Mouse (Mus musculus): ENCODE data around the gene Igfbp5. TPM values are rescaled to one million over a fixed set of nuclear protein-coding genes. Genes with fewer than 3 reads are reported as not detected.

Gene Igfbp5
- polyA plus RNA-seq, 1 experiment from 2014 or later, result 85.0 TPM

GRCm38 (mm10) chr1:72864272-72864671 lies 10.4 kb downstream of the Igfbp5 start:
- ATAC-seq (ENCODE audit: low read depth), result no peak
- Histone ChIP-seq H3K36me3 (ENCODE audit: control insufficient read depth, insufficient read depth, low read length) (no peaks in the 10 kb centered on the region), H3K9ac (replicated peaks; ENCODE audit: low read depth, low read length) (no peak overlapping the region), H3K27ac (ENCODE audit: low read depth, low read length) (no peak overlapping the region), H3K4me1 (ENCODE audit: control insufficient read depth, insufficient read depth, low read length) (0 out of 2 replicates have a peak, but pooled peaks cover 6% of the 10 kb centered on the region), H3K4me2 (ENCODE audit: low read depth, low read length) (no peak overlapping the region), H3K4me3 (ENCODE audit: low read depth, low read length) (no peak overlapping the region), H3K27me3 (ENCODE audit: control insufficient read depth, insufficient read depth, low read length) (no peaks in the 10 kb centered on the region), H3K9me3 (ENCODE audit: control insufficient read depth, low read length) (no peaks in the 10 kb centered on the region)
- 72% methylated on average over 3 of the region's 3 CpGs for WGBS

GRCm38 (mm10) chr1:72863692-72864091 lies 11.0 kb downstream of the Igfbp5 start:
- 91% methylated on average over 8 of the region's 8 CpGs for WGBS
- Histone ChIP-seq H3K27ac (ENCODE audit: low read depth, low read length) (no peak overlapping the region), H3K27me3 (ENCODE audit: control insufficient read depth, insufficient read depth, low read length) (no peaks in the 10 kb centered on the region), H3K36me3 (ENCODE audit: control insufficient read depth, insufficient read depth, low read length) (no peaks in the 10 kb centered on the region), H3K4me2 (ENCODE audit: low read depth, low read length) (no peak overlapping the region), H3K4me1 (ENCODE audit: control insufficient read depth, insufficient read depth, low read length) (peaks cover 11% of the 10 kb centered on the region; the same call in 1 of the 2 replicates), H3K9me3 (ENCODE audit: control insufficient read depth, low read length) (no peaks in the 10 kb centered on the region), H3K9ac (replicated peaks; ENCODE audit: low read depth, low read length) (no peak overlapping the region), H3K4me3 (ENCODE audit: low read depth, low read length) (no peak overlapping the region)
- no peak for ATAC-seq (ENCODE audit: low read depth)

DNA sequence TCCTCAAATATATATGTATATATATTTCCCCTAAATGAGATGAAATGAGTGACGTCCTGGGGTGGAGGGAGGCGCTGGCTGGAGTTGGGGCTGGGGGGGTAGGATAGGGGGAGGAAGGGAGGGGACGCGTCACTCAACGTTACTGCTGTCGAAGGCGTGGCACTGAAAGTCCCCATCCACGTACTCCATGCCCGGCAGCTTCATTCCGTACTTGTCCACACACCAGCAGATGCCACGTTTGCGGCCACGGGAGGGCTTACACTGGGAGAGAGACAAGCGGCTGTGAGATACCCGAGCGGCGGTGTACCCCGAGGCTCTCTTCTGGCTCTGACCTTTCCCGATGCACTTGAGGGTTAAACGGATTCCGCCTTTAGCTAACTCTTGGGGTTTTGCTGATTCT lies 12.4 kb downstream of the Igfbp5 start:
- Histone ChIP-seq H3K27me3 (ENCODE audit: control insufficient read depth, insufficient read depth, low read length) (no peaks in the 10 kb centered on the region), H3K4me2 (ENCODE audit: low read depth, low read length) (no peak overlapping the region), H3K36me3 (ENCODE audit: control insufficient read depth, insufficient read depth, low read length) (no peaks in the 10 kb centered on the region), H3K9me3 (ENCODE audit: control insufficient read depth, low read length) (no peaks in the 10 kb centered on the region), H3K4me1 (ENCODE audit: control insufficient read depth, insufficient read depth, low read length) (peaks cover 7% of the 10 kb centered on the region; the same call in 1 of the 2 replicates), H3K9ac (replicated peaks; ENCODE audit: low read depth, low read length) (no peak overlapping the region), H3K4me3 (ENCODE audit: low read depth, low read length) (no peak overlapping the region), H3K27ac (ENCODE audit: low read depth, low read length) (no peak overlapping the region)
- ATAC-seq (ENCODE audit: low read depth), result no peak
- 93% methylated on average over 21 of the region's 21 CpGs for WGBS

GRCm38 (mm10) chr1:72861702-72862101 lies 13.0 kb downstream of the Igfbp5 start:
- no peak overlapping the region for H3K4me3 ChIP-seq (ENCODE audit: low read depth, low read length)
- no peaks in the 10 kb centered on the region for H3K27me3 ChIP-seq (ENCODE audit: control insufficient read depth, insufficient read depth, low read length)
- no peak overlapping the region for H3K4me2 ChIP-seq (ENCODE audit: low read depth, low read length)
- H3K4me1 ChIP-seq (ENCODE audit: control insufficient read depth, insufficient read depth, low read length), result peaks cover 6% of the 10 kb centered on the region; the same call in 1 of the 2 replicates
- H3K9ac ChIP-seq (replicated peaks; ENCODE audit: low read depth, low read length), result no peak overlapping the region
- H3K9me3 ChIP-seq (ENCODE audit: control insufficient read depth, low read length), result no peaks in the 10 kb centered on the region
- H3K27ac ChIP-seq (ENCODE audit: low read depth, low read length), result no peak overlapping the region
- no peak for ATAC-seq (ENCODE audit: low read depth)
- WGBS, result 72% methylated on average over 2 of the region's 2 CpGs
- H3K36me3 ChIP-seq (ENCODE audit: control insufficient read depth, insufficient read depth, low read length), result no peaks in the 10 kb centered on the region

DNA sequence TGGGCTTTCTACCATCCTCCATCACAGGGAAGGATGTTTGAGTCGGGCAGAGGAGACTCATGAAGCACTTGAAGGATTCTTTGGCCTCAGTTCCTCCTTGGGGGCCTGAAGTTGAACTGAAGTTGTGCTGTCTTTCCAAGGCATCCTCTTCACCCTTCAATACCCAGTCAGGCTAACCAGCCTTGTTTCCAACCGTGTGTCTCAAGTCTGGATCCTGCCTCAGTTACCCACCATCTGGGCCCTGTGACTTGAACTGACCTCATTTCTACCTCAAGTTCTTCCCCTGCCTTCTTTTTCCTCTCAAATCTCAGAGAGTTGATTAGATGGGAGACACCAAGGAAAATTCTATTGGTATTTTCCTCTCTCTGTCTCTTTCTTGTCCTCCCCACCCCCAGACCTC lies 14.2 kb downstream of the Igfbp5 start:
- 92% methylated on average over 2 of the region's 2 CpGs for WGBS
- Histone ChIP-seq H3K27me3 (ENCODE audit: control insufficient read depth, insufficient read depth, low read length) (no peaks in the 10 kb centered on the region), H3K36me3 (ENCODE audit: control insufficient read depth, insufficient read depth, low read length) (no peaks in the 10 kb centered on the region), H3K9ac (replicated peaks; ENCODE audit: low read depth, low read length) (no peak overlapping the region), H3K9me3 (ENCODE audit: control insufficient read depth, low read length) (no peaks in the 10 kb centered on the region), H3K27ac (ENCODE audit: low read depth, low read length) (no peak overlapping the region), H3K4me1 (ENCODE audit: control insufficient read depth, insufficient read depth, low read length) (peaks cover 6% of the 10 kb centered on the region; the same call in 1 of the 2 replicates), H3K4me3 (ENCODE audit: low read depth, low read length) (no peak overlapping the region), H3K4me2 (ENCODE audit: low read depth, low read length) (no peak overlapping the region)
- no peak for ATAC-seq (ENCODE audit: low read depth)

GRCm38 (mm10) chr1:72859963-72860362 lies 14.7 kb downstream of the Igfbp5 start:
- Histone ChIP-seq H3K27ac (ENCODE audit: low read depth, low read length) (no peak overlapping the region), H3K4me2 (ENCODE audit: low read depth, low read length) (no peak overlapping the region), H3K9ac (replicated peaks; ENCODE audit: low read depth, low read length) (no peak overlapping the region), H3K4me1 (ENCODE audit: control insufficient read depth, insufficient read depth, low read length) (peaks cover 6% of the 10 kb centered on the region; the same call in 1 of the 2 replicates), H3K4me3 (ENCODE audit: low read depth, low read length) (no peak overlapping the region), H3K36me3 (ENCODE audit: control insufficient read depth, insufficient read depth, low read length) (no peaks in the 10 kb centered on the region), H3K9me3 (ENCODE audit: control insufficient read depth, low read length) (no peaks in the 10 kb centered on the region), H3K27me3 (ENCODE audit: control insufficient read depth, insufficient read depth, low read length) (no peaks in the 10 kb centered on the region)
- 96% methylated on average over 9 of the region's 9 CpGs for WGBS
- ATAC-seq (ENCODE audit: low read depth), result no peak

- H3K9ac ChIP-seq (replicated peaks; ENCODE audit: low read depth, low read length), result no peak overlapping the region
- H3K27me3 ChIP-seq (ENCODE audit: control insufficient read depth, insufficient read depth, low read length), result no peaks in the 10 kb centered on the region
- peak; percentile 44; the same call in 1 of the 2 replicates for ATAC-seq (ENCODE audit: low read depth)
- H3K9me3 ChIP-seq (ENCODE audit: control insufficient read depth, low read length), result no peaks in the 10 kb centered on the region
- WGBS, result 23% methylated on average over 5 of the region's 5 CpGs
- H3K4me3 ChIP-seq (ENCODE audit: low read depth, low read length), result no peak overlapping the region
- H3K36me3 ChIP-seq (ENCODE audit: control insufficient read depth, insufficient read depth, low read length), result no peaks in the 10 kb centered on the region
- no peak overlapping the region for H3K4me2 ChIP-seq (ENCODE audit: low read depth, low read length)
- H3K27ac ChIP-seq (ENCODE audit: low read depth, low read length), result peak overlapping the region; percentile 52
- peaks cover 6% of the 10 kb centered on the region; the same call in 1 of the 2 replicates for H3K4me1 ChIP-seq (ENCODE audit: control insufficient read depth, insufficient read depth, low read length)
Observed at GRCm38 (mm10) chr1:72858874-72859273, 15.8 kb downstream of the Igfbp5 start.

DNA sequence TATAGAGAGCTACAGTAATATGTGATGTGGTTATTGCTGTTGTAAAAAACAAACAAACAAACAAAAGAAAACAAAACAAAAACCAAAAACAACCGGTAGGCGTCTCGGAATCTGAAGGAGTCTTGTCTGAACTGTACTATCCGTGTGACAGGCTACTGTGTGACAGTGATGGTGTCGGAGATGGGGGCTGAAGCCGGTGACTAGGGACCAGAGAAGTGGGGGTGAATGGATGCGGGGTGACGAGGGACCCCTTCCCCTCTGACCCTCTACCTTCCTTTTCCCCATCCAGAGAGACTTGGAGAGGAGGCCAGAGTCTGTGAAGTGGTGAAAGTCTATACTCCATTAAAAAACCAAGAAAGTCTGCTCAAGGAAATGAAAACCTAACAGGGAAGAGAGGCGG lies 16.4 kb downstream of the Igfbp5 start:
- H3K9ac ChIP-seq (replicated peaks; ENCODE audit: low read depth, low read length), result no peak overlapping the region
- H3K9me3 ChIP-seq (ENCODE audit: control insufficient read depth, low read length), result no peaks in the 10 kb centered on the region
- ATAC-seq (ENCODE audit: low read depth), result no peak
- no peak overlapping the region for H3K4me2 ChIP-seq (ENCODE audit: low read depth, low read length)
- WGBS, result 85% methylated on average over 9 of the region's 9 CpGs
- H3K27me3 ChIP-seq (ENCODE audit: control insufficient read depth, insufficient read depth, low read length), result no peaks in the 10 kb centered on the region
- H3K27ac ChIP-seq (ENCODE audit: low read depth, low read length), result no peak overlapping the region
- peaks cover 6% of the 10 kb centered on the region; the same call in 1 of the 2 replicates for H3K4me1 ChIP-seq (ENCODE audit: control insufficient read depth, insufficient read depth, low read length)
- H3K4me3 ChIP-seq (ENCODE audit: low read depth, low read length), result no peak overlapping the region
- H3K36me3 ChIP-seq (ENCODE audit: control insufficient read depth, insufficient read depth, low read length), result no peaks in the 10 kb centered on the region

DNA sequence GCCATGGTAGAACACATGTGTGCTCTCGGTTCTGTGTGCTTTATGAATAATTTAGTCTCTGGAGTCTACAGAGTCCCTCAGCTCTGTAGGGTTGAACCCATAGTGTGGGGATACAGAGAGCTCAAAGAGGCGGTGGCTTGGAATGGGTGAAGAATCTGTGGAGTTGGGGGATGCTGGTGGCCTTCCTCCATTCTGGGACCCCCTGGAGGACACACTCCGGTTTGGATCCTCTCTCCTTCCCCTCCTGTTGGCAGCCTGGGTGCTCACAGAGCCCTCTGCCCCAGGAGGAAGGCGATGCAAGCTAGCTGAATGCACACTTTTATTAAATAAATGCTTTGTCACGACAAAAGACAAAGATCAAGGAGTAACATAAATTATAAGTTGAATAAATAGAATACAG lies 17.1 kb downstream of the Igfbp5 start:
- no peak overlapping the region for H3K27ac ChIP-seq (ENCODE audit: low read depth, low read length)
- WGBS, result 58% methylated on average over 5 of the region's 5 CpGs
- H3K9ac ChIP-seq (replicated peaks; ENCODE audit: low read depth, low read length), result no peak overlapping the region
- no peaks in the 10 kb centered on the region for H3K27me3 ChIP-seq (ENCODE audit: control insufficient read depth, insufficient read depth, low read length)
- H3K4me1 ChIP-seq (ENCODE audit: control insufficient read depth, insufficient read depth, low read length), result peaks cover 6% of the 10 kb centered on the region; the same call in 1 of the 2 replicates
- H3K4me3 ChIP-seq (ENCODE audit: low read depth, low read length), result no peak overlapping the region
- no peak overlapping the region for H3K4me2 ChIP-seq (ENCODE audit: low read depth, low read length)
- no peaks in the 10 kb centered on the region for H3K9me3 ChIP-seq (ENCODE audit: control insufficient read depth, low read length)
- no peak for ATAC-seq (ENCODE audit: low read depth)
- H3K36me3 ChIP-seq (ENCODE audit: control insufficient read depth, insufficient read depth, low read length), result no peaks in the 10 kb centered on the region

All from neural tube, embryonic 14.5 days (tissue).